Mouse (Mus musculus) CH12.LX (cell line): ENCODE data around the gene Slc28a1. TPM values are rescaled to one million over a fixed set of nuclear protein-coding genes. Genes with fewer than 3 reads are reported as not detected.
A peak's percentile ranks its signal among the peaks of the same experiment; 100 is the strongest.

Experiments
- DNase-seq: peaks from one replicate; pipeline ENCODE4 v3.0.0-alpha.2; 2013; ENCODE audit errors: extremely low read depth
- H3K27ac ChIP-seq: 2 replicates; pipeline ENCODE4 v1.5.1; 2012; ENCODE audit warnings: low read depth, mild to moderate bottlenecking, control low read depth, moderate library complexity; ENCODE audit not compliant: insufficient read depth
- H3K27me3 ChIP-seq: replicated peaks from 2 replicates; pipeline ENCODE3; 2012; ENCODE audit warnings: inconsistent platforms
- H3K36me3 ChIP-seq, 2 experiments: replicated peaks in 1 of 2; 2 replicates each; pipeline versions ENCODE3 to v1.6.1; 2012; ENCODE audit warnings: inconsistent platforms in 1 of 2, low read length in 1 of 2, mild to moderate bottlenecking in 1 of 2, mixed read lengths in 1 of 2, moderate library complexity in 1 of 2; ENCODE audit not compliant: control insufficient read depth in 1 of 2, insufficient read depth in 1 of 2
- H3K4me1 ChIP-seq, 2 experiments: 2 replicates each; pipeline ENCODE4 v1.6.1; 2012; ENCODE audit warnings: inconsistent platforms in 1 of 2, moderate library complexity in 1 of 2; ENCODE audit not compliant: insufficient read depth in 2 of 2, control insufficient read depth in 1 of 2
- H3K4me2 ChIP-seq: 2 replicates; pipeline ENCODE4 v1.6.1; 2012; ENCODE audit warnings: low read depth, mild to moderate bottlenecking, control low read depth; ENCODE audit not compliant: poor library complexity, insufficient read depth, severe bottlenecking
- H3K4me3 ChIP-seq, 3 experiments: fragments of 150-350 bp in 1 of 3; sonication (generic) in 1 of 3; replicated peaks in 1 of 3; 2 replicates each; pipeline versions ENCODE3 to v1.5.1; 2011 to 2012; ENCODE audit warnings: low read depth in 2 of 3, low read length in 2 of 3, mild to moderate bottlenecking in 2 of 3, moderate library complexity in 2 of 3, control low read depth in 1 of 3, improper control_type of control experiment in 1 of 3, inconsistent platforms in 1 of 3, mixed read lengths in 1 of 3; ENCODE audit not compliant: poor library complexity in 1 of 3
- H3K79me2 ChIP-seq: replicated peaks from 2 replicates; pipeline ENCODE4 v1.6.1; 2012; ENCODE audit warnings: mild to moderate bottlenecking, moderate library complexity; ENCODE audit not compliant: control insufficient read depth, poor library complexity, insufficient read depth, severe bottlenecking; ENCODE audit errors: extremely low read depth
- H3K9ac ChIP-seq: 2 replicates; pipeline ENCODE4 v1.6.1; 2012; ENCODE audit warnings: low read depth, mild to moderate bottlenecking, control low read depth, moderate library complexity; ENCODE audit not compliant: insufficient read depth
- H3K9me3 ChIP-seq: replicated peaks from 2 replicates; pipeline ENCODE3; 2012; ENCODE audit warnings: low read length, inconsistent platforms, mixed read lengths
- BHLHE40 ChIP-seq: IDR thresholded peaks from 2 replicates; pipeline ENCODE4 v1.6.1; 2011; ENCODE audit warnings: mild to moderate bottlenecking, low read depth, low read length, improper control_type of control experiment
- CHD1 ChIP-seq: IDR thresholded peaks from 2 replicates; pipeline ENCODE4 v1.6.1; 2012; ENCODE audit warnings: low read depth, low read length, improper control_type of control experiment, inconsistent platforms
- CHD2 ChIP-seq: IDR thresholded peaks from 2 replicates; pipeline ENCODE4 v1.6.1; 2011; ENCODE audit warnings: low read length, improper control_type of control experiment
- CTCF ChIP-seq, 2 experiments: IDR thresholded peaks in 1 of 2; conservative IDR thresholded peaks in 1 of 2; 2 replicates each; pipeline ENCODE4 v1.5.1; 2011 to 2012; ENCODE audit warnings: low read depth in 2 of 2, low read length in 2 of 2, improper control_type of control experiment in 1 of 2, inconsistent platforms in 1 of 2, mild to moderate bottlenecking in 1 of 2, moderate library complexity in 1 of 2
- E2F4 ChIP-seq: IDR thresholded peaks from 2 replicates; pipeline ENCODE4 v1.6.1; 2011; ENCODE audit warnings: low read depth, low read length, improper control_type of control experiment; ENCODE audit not compliant: insufficient replicate concordance
- ELF1 ChIP-seq: IDR thresholded peaks from 2 replicates; pipeline ENCODE4 v1.6.1; 2014; ENCODE audit warnings: low read depth, mild to moderate bottlenecking, inconsistent platforms, low read length, improper control_type of control experiment
- EP300 ChIP-seq: IDR thresholded peaks from 2 replicates; pipeline ENCODE4 v1.6.1; 2011; ENCODE audit warnings: low read length, improper control_type of control experiment
- ETS1 ChIP-seq: conservative IDR thresholded peaks from 2 replicates; pipeline ENCODE4 v1.6.1; 2012; ENCODE audit warnings: low read depth, mild to moderate bottlenecking, inconsistent platforms, low read length, improper control_type of control experiment, moderate library complexity
- GABPA ChIP-seq: IDR thresholded peaks from 2 replicates; pipeline ENCODE4 v1.6.1; 2012; ENCODE audit warnings: low read depth, low read length, improper control_type of control experiment, inconsistent platforms; ENCODE audit not compliant: insufficient replicate concordance
- HCFC1 ChIP-seq: IDR thresholded peaks from 2 replicates; pipeline ENCODE4 v1.6.1; 2012; ENCODE audit warnings: low read depth, mild to moderate bottlenecking, inconsistent platforms, low read length, improper control_type of control experiment
- IRF4 ChIP-seq: IDR thresholded peaks from 2 replicates; pipeline ENCODE4 v1.6.1; 2014; ENCODE audit warnings: low read depth, mild to moderate bottlenecking, inconsistent platforms, low read length, improper control_type of control experiment
- JUND ChIP-seq: conservative IDR thresholded peaks from 2 replicates; pipeline ENCODE4 v1.6.1; 2011; ENCODE audit warnings: low read depth, low read length, improper control_type of control experiment
- KAT2A ChIP-seq: IDR thresholded peaks from 2 replicates; pipeline ENCODE4 v1.6.1; 2012; ENCODE audit warnings: low read length, improper control_type of control experiment, inconsistent platforms; ENCODE audit not compliant: insufficient replicate concordance
- MAFK ChIP-seq: IDR thresholded peaks from 2 replicates; pipeline ENCODE4 v1.6.1; 2011; ENCODE audit warnings: low read length, improper control_type of control experiment; ENCODE audit not compliant: insufficient replicate concordance
- MEF2A ChIP-seq: IDR thresholded peaks from 2 replicates; pipeline ENCODE4 v1.6.1; 2014; ENCODE audit warnings: low read depth, mild to moderate bottlenecking, inconsistent platforms, low read length, improper control_type of control experiment, borderline replicate concordance
- MYC ChIP-seq: IDR thresholded peaks from 2 replicates; pipeline ENCODE4 v1.6.1; 2011; ENCODE audit warnings: low read depth, mild to moderate bottlenecking, improper control_type of control experiment, low read length
- NELFE ChIP-seq: IDR thresholded peaks from 2 replicates; pipeline ENCODE4 v1.6.1; 2011; ENCODE audit warnings: low read depth, low read length, improper control_type of control experiment
- NRF1 ChIP-seq: IDR thresholded peaks from 2 replicates; pipeline ENCODE4 v1.6.1; 2014; ENCODE audit warnings: low read depth, mild to moderate bottlenecking, inconsistent platforms, low read length, improper control_type of control experiment, moderate library complexity
- PAX5 ChIP-seq: IDR thresholded peaks from 2 replicates; pipeline ENCODE4 v1.6.1; 2012; ENCODE audit warnings: low read length, inconsistent platforms, mixed read lengths
- POLR2A ChIP-seq: IDR thresholded peaks from 2 replicates; pipeline ENCODE4 v1.6.1; 2011; ENCODE audit warnings: low read depth, mild to moderate bottlenecking, improper control_type of control experiment, low read length
- POLR2AphosphoS2 ChIP-seq: IDR thresholded peaks from 2 replicates; pipeline ENCODE4 v1.6.1; 2011; ENCODE audit warnings: low read depth, low read length, improper control_type of control experiment
- RAD21 ChIP-seq: IDR thresholded peaks from 2 replicates; pipeline ENCODE4 v1.6.1; 2011; ENCODE audit warnings: low read depth, mild to moderate bottlenecking, low read length, improper control_type of control experiment, moderate library complexity
- RCOR1 ChIP-seq: conservative IDR thresholded peaks from 2 replicates; pipeline ENCODE4 v1.6.1; 2012; ENCODE audit warnings: low read depth, mild to moderate bottlenecking, inconsistent platforms, low read length, improper control_type of control experiment
- SIN3A ChIP-seq: IDR thresholded peaks from 2 replicates; pipeline ENCODE4 v1.6.1; 2012; ENCODE audit warnings: low read length, improper control_type of control experiment, inconsistent platforms
- SMC3 ChIP-seq: IDR thresholded peaks from 2 replicates; pipeline ENCODE4 v1.6.1; 2011; ENCODE audit warnings: low read depth, low read length, improper control_type of control experiment
- TCF12 ChIP-seq: IDR thresholded peaks from 2 replicates; pipeline ENCODE4 v1.6.1; 2014; ENCODE audit warnings: low read depth, mild to moderate bottlenecking, inconsistent platforms, low read length, improper control_type of control experiment
- UBTF ChIP-seq: IDR thresholded peaks from 2 replicates; pipeline ENCODE4 v1.6.1; 2012; ENCODE audit warnings: low read depth, mild to moderate bottlenecking, inconsistent platforms, low read length, improper control_type of control experiment, moderate library complexity
- USF1 ChIP-seq: IDR thresholded peaks from 2 replicates; pipeline ENCODE4 v1.6.1; 2014; ENCODE audit warnings: low read depth, mild to moderate bottlenecking, inconsistent platforms, low read length, improper control_type of control experiment
- USF2 ChIP-seq: conservative IDR thresholded peaks from 2 replicates; pipeline ENCODE4 v1.6.1; 2011; ENCODE audit warnings: low read depth, low read length, improper control_type of control experiment
- ZC3H11A ChIP-seq: IDR thresholded peaks from 2 replicates; pipeline ENCODE4 v1.6.1; 2012; ENCODE audit warnings: low read depth, mild to moderate bottlenecking, inconsistent platforms, low read length, improper control_type of control experiment
- ZMIZ1 ChIP-seq: IDR thresholded peaks from 2 replicates; pipeline ENCODE4 v1.6.1; 2012; ENCODE audit warnings: low read depth, mild to moderate bottlenecking, inconsistent platforms, low read length, improper control_type of control experiment
- ZNF384 ChIP-seq: IDR thresholded peaks from 2 replicates; pipeline ENCODE4 v1.6.1; 2012; ENCODE audit warnings: low read depth, low read length, improper control_type of control experiment, inconsistent platforms
- dilution Hi-C: fragments of 300-500 bp; cut with MboI; formaldehyde crosslinking; loops from 2 replicates; pipeline ENCODE4 v1.14.3; 2020; ENCODE audit warnings: low sequenced_read_pairs; ENCODE audit not compliant: extremely low pct_unique_long_range_greater_than_20kb, extremely low pct_ligation_motif_present
- in situ Hi-C: fragments of 300-500 bp; cut with MboI; formaldehyde crosslinking; loops from 3 replicates; pipeline ENCODE4 v1.14.3; 2019; ENCODE audit warnings: low sequenced_read_pairs, low pct_ligation_motif_present, low pct_unique_long_range_greater_than_20kb, mixed read lengths
- polyA plus RNA-seq: library from polyadenylated mRNA; unstranded; fragments of >175 nt; gene quantifications from 2 replicates; pipeline ENCODE4 v1.2.1, GENCODE M21; 2012; ENCODE audit warnings: low read depth; ENCODE audit not compliant: insufficient read length
- total RNA-seq, 2 experiments: library from RNA; depleted of rRNA; stranded (reverse); fragments of 300-350 nt in 1 of 2; fragments of >200 nt in 1 of 2; gene quantifications; 2 replicates each; pipeline ENCODE4 v1.2.3; 2012 to 2014

Gene Slc28a1
- total and polyA plus RNA-seq, 3 experiments, result 0.04 to 0.13 TPM; not detected in 1

DNA sequence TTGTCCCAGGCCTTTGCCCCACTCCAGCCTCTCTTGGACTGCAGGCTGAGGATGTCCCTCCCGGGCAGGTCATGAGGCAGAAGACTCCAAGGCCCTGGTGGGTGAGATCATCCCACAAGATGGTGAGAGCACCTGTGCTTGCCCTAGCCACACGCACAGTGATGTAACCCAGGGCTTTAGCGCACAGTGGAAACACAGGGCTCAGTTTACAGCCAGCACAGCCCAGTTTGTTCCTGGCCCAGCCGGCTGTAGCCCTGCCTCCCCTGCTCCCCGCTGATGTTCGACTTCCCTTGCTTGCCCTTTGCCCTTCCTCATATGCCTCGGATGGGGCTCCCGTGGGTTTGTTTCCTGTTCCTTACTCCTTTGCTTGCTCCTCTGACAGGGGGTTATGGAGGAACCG is 40.1 kb upstream of the Slc28a1 start:
- in situ Hi-C loops (loop anchor here (25.0 kb wide), 1 partner anchor 337 kb away; no protein-coding TSS in a partner anchor), dilution Hi-C loops (no loop called here)
- H3K4me2 ChIP-seq, result no peak overlapping the region
- no peak overlapping the region for H3K27ac ChIP-seq
- H3K9ac ChIP-seq, result no peak overlapping the region
- no peak overlapping the region for H3K4me3 ChIP-seq
- peak; percentile 59 for DNase-seq
- peaks cover 6 to 25% of the 10 kb centered on the region in 2 experiments; a peak in 3 of 4 replicates for H3K4me1 ChIP-seq
- TF ChIP-seq MYC (no peak), JUND (no peak), UBTF (no peak), USF2 (no peak), ZC3H11A (no peak), CTCF (conservative IDR thresholded peaks at IDR 0.05 in 1 of 2, IDR thresholded peaks at IDR 0.05 in 1 of 2; ENCODE audit: low read depth in 2 of 2, low read length in 2 of 2) (no peak), NELFE (no peak), POLR2AphosphoS2 (no peak), ETS1 (peak; percentile 83), GABPA (no peak), SMC3 (no peak), RCOR1 (0 out of 2 replicates have a peak, but pooled peaks have one; percentile 37), RAD21 (no peak), ELF1 (no peak), USF1 (no peak), TCF12 (peak; percentile 41; the same call in 1 of the 2 replicates), BHLHE40 (peak; percentile 70), POLR2A (no peak), CHD2 (no peak), E2F4 (no peak), ZNF384 (no peak), ZMIZ1 (no peak), CHD1 (no peak), HCFC1 (no peak), IRF4 (no peak), MEF2A (no peak), NRF1 (no peak), SIN3A (no peak), MAFK (no peak), KAT2A (no peak), PAX5 (no peak), EP300 (peak; percentile 48)
- H3K9me3 ChIP-seq, result peaks cover 3% of the 10 kb centered on the region
- H3K36me3 ChIP-seq, result no peaks in the 10 kb centered on the region
- no peaks in the 10 kb centered on the region for H3K79me2 ChIP-seq
- H3K27me3 ChIP-seq, result peaks cover 3% of the 10 kb centered on the region
